Mouse (Mus musculus) left cerebral cortex, adult 9 months (tissue): ENCODE data around the gene Map4k2.
A peak's percentile ranks its signal among the peaks of the same experiment; 100 is the strongest.

Source experiments
- DNase-seq, 2 experiments: peaks; one replicate each; pipeline ENCODE4 v3.0.0; 2022; ENCODE audit warnings: low spot score in 2 of 2

Map4k2 gene

DNA sequence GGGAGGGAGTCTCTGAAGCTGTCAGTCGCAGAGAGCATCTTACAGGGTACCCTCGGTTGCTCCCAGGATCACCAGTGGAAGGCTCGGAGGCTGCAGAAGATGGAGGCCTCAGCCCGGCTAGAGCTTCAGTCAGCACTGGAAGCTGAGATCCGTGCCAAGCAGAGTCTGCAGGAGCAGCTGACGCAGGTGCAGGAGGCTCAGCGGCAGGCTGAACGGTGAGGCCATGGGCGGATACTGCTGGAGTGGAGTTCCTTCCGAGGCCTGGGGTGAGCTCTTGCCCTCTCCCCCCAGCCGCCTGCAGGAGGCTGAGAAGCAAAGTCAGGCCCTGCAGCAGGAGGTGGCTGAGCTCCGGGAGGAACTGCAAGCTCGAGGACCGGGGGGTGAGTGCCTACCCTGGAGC is 25.4 kb upstream of the Map4k2 start:
- no peak for DNase-seq

DNA sequence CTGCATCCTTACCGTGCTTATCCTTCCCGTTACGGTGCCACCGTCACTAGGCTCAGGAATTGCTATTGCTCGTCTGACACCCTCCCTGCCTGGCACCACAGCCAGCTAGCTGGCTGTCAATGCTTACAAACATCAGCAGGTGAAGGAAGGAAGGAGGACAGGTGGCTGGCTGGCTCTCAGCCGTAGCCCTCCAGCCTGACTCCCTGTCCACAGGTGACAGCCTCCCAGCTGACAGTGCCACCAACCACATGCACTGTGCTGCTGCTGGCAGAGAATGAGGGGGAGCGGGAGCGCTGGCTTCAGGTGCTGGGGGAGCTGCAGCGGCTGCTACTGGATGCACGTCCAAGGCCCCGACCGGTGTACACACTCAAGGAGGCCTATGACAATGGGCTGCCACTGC is 22.8 kb upstream of the Map4k2 start:
- DNase-seq: no peak

DNA sequence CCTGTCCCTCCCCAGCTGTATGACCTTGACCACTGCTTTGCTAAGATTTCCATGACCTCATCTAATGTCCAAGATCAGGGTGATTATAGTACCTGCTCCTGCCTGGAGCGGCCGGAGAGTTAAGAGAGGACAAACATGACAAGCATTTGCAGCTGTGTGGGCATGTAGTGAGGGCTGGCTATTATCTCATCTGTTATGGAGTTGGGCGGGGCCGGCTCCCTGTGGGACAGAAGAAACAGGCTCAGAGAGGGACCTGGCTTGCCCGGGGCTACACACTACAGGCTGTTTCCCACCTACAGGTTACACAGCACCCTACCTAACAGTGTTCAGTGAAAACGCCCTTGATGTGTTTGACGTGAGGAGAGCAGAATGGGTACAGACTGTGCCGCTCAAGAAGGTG is 19.6 kb upstream of the Map4k2 start:
- no peak for DNase-seq

DNA sequence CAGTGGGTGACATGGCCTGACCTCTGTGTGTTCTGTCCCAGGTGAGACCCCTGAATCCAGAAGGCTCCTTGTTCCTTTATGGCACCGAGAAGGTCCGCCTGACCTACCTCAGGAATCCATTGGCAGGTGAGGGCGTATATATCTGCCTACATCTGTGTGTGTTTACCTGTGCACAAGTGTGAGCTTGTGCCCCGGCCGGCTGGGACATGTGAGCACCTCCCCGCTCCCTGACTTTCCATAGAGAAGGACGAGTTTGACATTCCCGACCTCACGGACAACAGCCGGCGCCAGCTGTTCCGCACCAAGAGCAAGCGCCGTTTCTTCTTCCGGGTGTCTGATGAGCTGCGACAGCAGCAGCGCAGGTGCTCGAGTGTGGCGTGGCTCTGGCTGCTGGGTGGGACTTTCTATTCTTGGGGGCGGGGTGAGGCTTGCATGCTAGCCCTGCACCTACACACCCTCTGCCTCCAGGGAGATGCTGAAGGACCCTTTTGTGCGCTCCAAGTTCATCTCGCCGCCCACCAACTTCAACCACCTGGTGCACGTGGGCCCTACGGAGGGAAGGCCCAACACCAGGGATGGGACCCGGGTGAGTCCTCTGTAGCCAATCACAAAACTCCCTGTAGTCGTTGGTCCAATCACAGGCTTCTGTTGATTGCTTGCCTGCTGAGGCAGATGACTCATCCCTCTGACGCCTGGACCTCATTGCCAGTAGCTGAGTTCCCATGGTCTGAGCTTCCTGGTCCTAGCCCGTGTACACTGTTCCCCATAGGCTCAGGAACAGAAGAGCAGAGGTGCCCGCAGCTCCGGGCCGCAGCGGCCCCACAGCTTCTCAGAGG is 18.9 kb upstream of the Map4k2 start:
- DNase-seq: no peak

DNA sequence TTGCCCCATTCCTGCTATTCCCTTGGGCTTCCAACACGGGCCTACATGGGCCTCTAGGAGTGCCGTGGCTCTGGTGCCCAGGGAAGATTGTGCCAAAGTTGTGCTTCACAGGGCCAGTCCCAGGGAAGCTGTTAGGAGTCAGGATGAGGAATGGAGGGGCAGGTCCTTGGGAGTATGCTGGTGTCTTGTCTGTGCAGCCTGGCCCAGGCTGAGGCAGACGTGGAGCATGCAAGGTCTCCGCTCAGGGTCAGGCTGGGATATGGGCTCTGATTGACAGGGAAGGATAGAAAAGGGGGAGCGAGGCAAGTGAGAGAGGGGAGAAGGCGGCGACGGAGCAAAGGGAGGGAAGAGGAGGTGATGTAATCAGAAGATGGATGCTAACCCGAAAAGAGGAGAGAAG is 16.2 kb upstream of the Map4k2 start:
- no peak for DNase-seq

DNA sequence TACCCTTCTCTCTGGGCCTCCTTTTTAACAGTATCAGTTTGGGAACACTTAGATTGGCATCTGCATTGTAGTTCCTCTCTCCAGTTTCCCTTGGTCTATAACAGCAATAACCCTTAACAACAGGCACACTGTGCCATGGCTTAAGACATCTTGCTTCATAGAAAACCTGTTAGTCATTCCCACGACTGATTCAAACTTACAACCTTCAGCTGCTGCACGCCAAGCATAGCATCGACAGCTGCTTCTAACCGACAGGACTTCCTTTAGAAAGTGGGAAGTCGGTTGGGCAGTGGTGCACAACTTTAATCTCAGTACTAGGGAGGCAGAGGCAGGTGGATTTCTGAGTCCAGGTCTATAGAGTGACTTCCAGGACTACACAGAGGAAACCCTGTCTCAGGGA is 9.8 kb upstream of the Map4k2 start:
- DNase-seq: no peak

DNA sequence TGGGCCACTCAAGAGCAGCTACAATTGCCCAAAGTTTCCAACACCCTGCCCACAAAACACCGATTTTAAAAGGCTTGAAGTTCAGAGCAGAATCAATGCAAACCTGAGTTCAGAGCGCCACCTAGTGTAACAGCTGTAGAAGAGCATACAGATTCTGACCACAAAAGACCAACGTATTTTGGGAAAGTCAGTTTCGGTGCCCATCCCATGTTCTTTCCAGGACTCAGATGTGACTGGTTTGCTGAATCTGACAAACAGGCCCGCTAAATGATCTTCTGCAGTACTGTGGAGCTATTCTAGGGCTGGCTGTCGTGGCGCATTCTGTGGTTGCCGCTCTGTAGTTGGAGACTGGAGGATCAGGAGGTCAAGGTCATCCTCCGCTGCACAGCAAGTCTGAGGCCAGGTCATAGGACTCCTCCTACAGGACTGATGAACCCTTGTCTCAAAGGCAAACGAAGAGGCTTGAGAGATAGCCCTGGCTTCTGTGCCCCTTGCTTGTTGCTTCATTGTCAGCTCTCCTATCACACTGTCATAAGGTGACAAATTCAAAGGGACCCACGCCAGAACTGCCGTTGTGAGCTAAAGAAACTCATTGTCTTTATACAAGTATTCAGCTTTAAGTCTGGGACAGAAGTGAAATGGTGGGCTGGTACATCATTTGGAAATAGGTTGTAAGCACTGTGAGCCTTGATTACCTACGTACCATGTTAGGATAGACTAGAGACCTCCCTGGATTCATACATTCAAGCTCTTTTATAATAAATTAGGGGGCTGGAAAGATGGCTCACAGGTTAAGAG is 9.0 kb upstream of the Map4k2 start:
- DNase-seq: no peak

DNA sequence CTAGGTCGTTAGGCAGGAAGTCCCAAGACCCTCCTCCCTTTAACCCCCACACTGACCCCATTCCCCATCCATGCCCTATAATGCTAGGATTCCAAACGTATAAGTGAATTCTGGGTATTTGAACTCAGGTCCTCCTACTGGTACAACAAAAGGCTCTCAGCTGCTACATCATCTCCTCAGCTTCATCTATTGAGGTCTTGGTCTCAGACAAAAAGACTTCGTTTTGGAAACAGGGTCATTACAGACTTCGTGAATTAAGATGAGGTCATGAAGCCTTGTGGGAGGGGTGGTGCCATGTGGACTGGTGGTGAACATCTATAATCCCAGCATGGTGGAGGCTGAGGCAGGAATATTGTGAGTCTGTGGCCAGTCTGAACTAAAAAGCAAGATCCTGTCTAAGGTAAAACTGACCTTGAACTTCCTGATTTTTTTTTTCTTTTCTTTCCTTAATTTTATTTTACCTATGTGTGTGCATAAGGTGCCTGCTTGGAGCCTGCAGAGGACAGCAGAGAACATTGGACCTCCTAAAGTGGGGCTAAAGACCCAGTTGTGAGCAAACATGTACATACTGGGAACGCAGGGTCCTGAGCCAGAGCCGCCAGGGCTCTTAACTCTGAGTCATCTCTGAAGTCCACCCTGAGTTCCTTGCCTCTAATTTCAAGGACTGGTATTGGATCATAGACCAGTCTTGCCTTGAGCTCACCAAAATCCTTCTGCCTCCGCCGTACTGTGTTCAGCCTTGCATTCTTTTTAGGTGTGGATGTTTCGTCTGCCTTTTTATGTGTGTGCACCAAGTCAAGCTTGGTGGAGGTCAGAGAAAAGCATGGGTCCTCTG is 7.0 kb upstream of the Map4k2 start:
- DNase-seq: no peak

DNA sequence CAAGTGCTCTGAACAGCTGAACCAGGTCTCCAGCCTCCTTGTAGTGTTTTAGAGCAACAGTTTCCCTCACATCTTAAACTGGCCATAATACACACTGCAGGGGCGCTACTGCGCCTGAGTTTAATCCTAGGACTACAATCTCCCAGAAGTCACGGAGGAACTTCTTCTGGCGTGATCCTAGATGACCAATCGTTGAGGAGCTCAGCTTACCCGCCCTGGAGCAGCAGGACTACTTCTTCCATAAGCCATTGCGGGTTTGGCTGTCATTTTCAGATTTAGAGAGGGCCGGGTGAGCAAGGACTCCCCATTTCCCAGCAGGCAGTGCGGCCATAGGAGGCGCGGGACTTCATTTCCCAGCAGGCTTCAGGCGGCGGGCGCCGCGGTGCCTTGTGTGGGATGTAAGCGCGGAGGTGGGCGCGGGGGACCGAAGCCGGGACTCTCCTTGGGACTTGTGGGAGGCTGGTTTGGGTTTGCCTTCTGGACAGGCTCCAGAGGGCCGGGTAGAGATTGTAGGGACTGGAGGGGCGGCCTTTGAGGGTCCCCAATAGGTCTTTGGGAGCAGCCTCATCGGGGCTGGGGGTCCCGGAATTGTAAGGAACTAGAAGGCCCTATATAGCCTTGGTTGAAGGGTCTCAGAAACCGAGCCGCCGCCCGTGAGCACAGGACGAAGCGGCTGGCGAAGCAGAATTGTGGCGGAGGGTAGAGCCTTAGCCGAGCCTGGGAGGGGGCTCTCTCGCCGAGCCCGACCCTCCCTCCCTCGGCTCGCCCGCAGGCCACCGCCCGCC is 6.1 kb upstream of the Map4k2 start, which contains the start of gene Men1:
Gene Men1, plus strand, starts transcription at position 307 of the 785 bp plus-strand sequence.
- DNase-seq: peak; percentile 97 to 98

DNA sequence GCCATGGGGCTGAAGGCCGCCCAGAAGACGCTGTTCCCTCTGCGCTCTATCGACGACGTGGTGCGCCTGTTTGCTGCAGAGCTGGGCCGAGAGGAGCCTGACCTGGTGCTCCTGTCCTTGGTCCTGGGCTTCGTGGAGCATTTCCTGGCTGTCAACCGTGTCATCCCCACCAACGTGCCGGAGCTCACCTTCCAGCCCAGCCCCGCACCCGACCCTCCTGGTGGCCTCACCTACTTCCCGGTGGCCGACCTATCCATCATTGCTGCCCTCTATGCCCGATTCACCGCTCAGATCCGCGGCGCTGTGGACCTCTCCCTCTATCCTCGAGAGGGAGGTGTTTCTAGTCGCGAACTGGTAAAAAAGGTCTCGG is 5.5 kb upstream of the Map4k2 start:
- no peak for DNase-seq

DNA sequence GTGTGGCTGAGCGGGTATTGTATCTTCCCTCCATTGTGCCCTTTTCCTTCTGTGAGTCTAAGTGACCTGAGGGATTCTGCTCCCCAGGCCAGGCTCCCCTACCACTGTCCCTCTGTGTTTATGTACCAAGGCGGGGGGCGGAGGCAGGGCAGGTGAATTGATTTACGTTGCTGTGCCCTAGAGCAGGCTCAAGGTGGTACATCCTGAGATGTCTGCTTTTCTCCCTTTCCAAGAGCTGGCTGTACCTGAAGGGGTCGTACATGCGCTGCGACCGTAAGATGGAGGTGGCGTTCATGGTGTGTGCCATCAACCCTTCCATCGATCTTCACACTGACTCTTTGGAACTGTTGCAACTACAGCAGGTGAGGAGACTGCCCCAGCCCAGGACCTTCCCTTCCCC is 4.0 kb upstream of the Map4k2 start:
- no peak for DNase-seq

DNA sequence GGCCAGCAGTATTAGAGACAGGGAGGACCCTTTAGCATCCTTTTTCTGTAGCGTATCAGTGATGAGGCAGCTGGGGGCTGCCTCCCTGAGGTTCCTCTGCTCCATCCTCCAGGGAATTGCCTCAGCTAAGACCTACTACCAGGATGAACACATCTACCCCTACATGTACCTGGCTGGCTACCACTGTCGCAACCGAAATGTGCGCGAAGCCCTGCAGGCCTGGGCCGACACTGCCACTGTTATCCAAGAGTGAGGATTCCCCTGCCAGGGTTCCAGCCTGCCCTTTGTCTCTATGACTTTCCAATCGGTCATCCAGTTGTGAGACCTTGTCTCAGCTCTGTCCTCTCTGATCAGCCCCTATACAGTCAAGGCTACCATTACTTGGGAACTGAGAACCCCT is 2.8 kb upstream of the Map4k2 start:
- DNase-seq: no peak

DNA sequence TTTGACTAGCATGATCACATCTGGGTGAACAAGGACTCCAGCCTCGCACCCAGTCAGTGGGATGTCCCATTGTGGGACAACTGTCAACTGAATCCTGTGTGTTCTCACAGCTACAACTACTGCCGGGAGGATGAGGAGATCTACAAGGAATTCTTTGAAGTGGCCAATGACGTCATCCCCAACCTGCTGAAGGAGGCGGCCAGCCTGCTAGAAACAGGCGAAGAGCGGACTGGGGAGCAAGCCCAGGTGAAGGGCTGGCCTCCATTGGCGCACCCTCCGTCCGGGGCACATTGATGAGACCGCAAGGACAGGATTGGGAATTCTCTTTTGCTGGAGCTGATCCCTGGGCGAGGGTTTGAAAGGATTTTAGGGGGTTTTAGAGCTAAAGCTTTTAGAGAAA is 2.2 kb upstream of the Map4k2 start:
- DNase-seq: no peak

DNA sequence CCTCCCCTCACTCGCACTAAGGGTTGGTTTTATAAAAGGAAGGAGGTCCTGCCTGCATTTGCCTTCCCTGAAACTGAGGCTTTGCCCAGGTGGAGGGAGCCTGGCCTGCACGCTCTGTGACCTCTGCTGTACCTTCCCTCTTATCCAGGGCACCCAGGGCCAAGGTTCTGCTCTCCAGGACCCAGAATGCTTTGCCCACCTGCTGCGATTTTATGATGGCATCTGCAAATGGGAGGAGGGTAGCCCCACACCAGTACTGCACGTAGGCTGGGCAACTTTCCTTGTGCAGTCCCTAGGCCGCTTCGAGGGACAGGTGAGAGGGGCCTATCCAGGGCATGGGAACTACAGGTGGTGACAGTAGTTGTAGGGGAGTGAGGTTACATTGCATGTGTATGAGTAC is 1.7 kb upstream of the Map4k2 start:
- DNase-seq: no peak

DNA sequence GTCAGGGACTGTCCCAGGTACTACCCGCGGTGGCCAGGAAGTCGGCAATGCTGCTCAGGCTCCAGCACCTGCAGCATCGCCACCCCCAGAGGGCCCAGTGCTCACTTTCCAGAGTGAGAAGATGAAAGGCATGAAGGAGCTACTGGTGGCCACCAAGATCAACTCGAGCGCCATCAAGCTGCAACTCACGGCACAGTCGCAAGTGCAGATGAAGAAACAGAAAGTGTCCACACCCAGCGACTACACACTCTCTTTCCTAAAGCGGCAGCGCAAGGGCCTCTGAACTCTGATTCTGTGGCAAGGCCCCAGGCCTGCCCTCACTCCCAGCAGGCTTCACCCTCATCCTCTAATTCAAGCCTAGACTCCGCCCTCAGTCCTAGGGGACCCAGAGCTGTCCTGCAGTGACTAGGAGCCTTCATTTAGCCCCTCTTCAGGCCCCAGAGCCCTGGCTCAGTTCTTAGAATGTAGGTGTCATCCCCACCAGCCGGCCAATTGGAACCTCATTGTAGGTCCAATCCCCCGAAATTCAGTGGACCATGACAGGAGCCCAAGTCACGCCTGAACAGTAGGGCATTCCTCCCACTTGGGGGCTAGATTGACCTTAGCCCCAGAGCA is 938 bp upstream of the Map4k2 start:
- DNase-seq: no peak

DNA sequence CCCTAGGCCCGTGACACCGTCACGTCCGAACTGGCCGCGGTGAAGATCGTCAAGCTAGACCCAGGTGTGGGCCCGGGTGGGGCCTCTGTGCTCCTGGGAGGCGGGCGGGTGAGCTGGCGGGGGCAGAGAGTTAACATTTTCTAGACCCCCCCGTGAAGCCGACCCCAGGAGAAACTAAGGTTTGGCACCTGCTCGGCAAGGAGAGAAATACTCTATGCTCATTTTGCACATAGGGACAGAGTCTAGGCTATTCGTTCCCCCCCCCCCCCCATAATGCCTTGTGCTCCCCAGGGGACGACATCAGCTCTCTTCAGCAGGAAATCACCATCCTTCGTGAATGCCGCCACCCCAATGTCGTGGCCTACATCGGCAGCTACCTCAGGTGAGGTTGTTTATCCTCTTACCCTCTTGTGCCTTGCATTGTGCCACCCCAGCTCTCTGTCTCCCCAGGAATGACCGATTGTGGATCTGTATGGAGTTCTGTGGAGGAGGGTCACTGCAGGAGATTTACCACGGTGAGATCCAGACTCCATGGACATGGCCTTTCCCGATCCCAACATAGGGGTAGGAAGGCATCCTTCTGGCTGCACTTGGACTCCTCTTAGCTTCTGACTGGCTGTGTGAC is 630 bp downstream of the Map4k2 start:
- DNase-seq: no peak

DNA sequence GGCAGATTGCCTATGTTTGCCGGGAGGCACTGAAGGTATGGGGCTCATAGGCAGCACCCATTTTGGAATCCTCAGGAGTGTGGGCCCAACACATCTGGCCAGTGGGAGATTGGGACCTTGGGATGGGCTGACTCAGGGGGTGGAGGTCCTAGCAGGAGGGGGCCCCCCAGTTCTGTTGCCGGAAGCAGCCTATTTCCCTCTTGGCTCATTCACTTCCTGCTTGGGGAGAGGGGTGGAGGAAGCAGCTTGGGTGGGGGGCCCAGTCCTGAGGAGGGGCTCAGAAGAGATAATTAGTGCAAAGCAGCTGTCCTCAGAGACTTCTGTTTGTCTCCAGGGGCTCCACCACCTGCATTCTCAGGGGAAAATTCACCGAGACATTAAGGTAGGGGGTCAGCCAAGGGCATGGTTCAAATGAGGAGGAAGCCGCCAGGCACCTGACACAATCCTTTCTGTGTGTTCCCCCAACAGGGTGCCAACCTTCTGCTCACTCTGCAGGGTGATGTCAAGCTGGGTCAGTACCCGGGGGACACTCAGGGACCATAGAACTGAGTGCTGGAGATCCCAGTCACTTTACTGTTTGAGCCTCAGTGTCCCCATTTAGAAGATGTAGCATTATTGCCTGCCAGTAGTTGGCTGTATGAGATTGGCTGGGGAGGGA is 1.5 kb downstream of the Map4k2 start:
- DNase-seq: no peak

DNA sequence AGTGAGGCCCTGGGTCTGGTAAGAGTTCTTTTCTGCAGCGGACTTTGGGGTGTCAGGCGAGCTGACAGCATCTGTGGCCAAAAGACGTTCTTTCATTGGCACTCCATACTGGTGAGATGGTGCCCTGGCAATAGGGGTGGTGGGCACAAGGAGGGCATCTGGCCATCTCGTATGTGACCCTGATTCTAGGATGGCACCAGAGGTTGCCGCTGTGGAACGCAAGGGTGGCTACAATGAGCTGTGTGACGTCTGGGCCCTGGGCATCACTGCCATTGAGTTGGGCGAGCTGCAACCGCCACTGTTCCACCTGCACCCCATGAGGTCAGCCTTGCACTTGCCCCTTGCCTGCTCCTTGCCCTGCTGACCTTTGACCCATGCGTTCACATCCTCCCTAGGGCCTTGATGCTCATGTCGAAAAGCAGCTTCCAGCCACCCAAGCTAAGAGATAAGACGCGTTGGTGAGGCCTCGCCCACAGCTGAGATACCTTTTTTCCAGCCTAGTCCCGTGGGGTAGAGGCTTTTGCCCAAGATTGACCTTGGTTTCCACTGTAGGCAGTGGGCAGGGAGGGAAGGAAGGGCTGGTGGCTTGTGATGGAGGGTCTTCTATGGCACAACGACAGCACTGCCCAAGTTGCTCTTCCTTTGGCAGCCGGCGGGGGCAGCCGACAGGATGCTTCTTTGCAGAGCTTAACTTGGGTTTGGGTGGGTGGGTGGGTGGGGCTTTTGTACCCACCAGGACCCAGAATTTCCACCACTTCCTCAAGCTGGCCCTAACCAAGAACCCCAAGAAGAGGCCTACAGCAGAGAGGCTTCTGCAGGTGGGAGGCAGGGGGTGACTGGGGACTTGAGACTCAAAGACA is 2.4 kb downstream of the Map4k2 start:
- no peak for DNase-seq

DNA sequence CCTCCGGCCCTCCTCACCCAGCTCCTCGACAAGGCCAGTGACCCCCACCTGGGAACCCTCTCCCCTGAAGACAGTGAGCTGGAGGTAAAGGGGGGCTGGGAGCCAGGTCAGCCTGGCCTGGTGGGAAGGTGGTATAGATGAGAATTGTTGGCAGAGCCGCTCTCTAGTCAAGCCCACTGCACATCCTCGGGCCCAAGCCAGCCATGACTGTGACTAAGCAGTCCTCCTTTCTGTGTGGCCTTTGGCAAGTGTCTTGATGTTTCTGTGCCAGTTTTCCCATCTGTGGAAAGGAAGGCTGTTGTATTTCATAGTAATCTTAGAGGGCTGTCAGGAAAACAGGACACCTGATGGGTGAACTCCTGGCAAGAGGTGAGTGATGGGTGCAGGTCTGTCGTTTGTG is 3.1 kb downstream of the Map4k2 start:
- no peak for DNase-seq
